Mouse (Mus musculus) testis, adult 2 months (tissue): ENCODE measurements at regions not wholly inside any gene's neighbourhood (a gene's known extent, or its start where the extent isn't known, plus 50 kb on each side); places are given as distances from the start of the nearest gene placed in this dataset.

Experiments used
- H3K27ac ChIP-seq: fragments of 200-500 bp; 2 replicates; pipeline ENCODE4 v1.5.1; 2012; ENCODE audit warnings: low read depth, low read length; ENCODE audit not compliant: control insufficient read depth, insufficient read depth
- H3K27me3 ChIP-seq: fragments of 200-500 bp; 2 replicates; pipeline ENCODE4 v1.6.1; 2012; ENCODE audit warnings: mild to moderate bottlenecking, low read length, moderate library complexity; ENCODE audit not compliant: control insufficient read depth, insufficient read depth
- H3K36me3 ChIP-seq: fragments of 200-500 bp; 2 replicates; pipeline ENCODE4 v1.6.1; 2012; ENCODE audit warnings: mild to moderate bottlenecking, low read length; ENCODE audit not compliant: control insufficient read depth, insufficient read depth
- H3K4me1 ChIP-seq: fragments of 200-500 bp; 2 replicates; pipeline ENCODE4 v1.6.1; 2012; ENCODE audit warnings: low read length; ENCODE audit not compliant: control insufficient read depth, insufficient read depth
- H3K4me3 ChIP-seq: fragments of 200-500 bp; 2 replicates; pipeline ENCODE4 v1.5.1; 2012; ENCODE audit warnings: low read depth, mild to moderate bottlenecking, low read length, moderate library complexity, mixed read lengths; ENCODE audit not compliant: control insufficient read depth
- CTCF ChIP-seq: fragments of 200-500 bp; IDR thresholded peaks from 2 replicates; pipeline ENCODE4 v1.5.1; 2012; ENCODE audit warnings: low read depth, mild to moderate bottlenecking, inconsistent platforms, low read length, moderate library complexity; ENCODE audit not compliant: control insufficient read depth, insufficient read depth, insufficient replicate concordance
- POLR2A ChIP-seq: fragments of 200-500 bp; IDR thresholded peaks from 2 replicates; pipeline ENCODE4 v1.6.1; 2012; ENCODE audit warnings: low read depth, mild to moderate bottlenecking, inconsistent platforms, low read length, moderate library complexity; ENCODE audit not compliant: control insufficient read depth

- TF ChIP-seq CTCF (no peak), POLR2A (no peak)
- Histone ChIP-seq H3K36me3 (no peaks in the 10 kb centered on the region), H3K27me3 (no peaks in the 10 kb centered on the region), H3K4me3 (peak overlapping the region; percentile 30), H3K4me1 (peaks cover 10% of the 10 kb centered on the region), H3K27ac (peak overlapping the region; percentile 47)
These were observed 147.1 kb downstream of the Zfp36l1 start for GRCm38 (mm10) chr12:79965471-79966288.

DNA sequence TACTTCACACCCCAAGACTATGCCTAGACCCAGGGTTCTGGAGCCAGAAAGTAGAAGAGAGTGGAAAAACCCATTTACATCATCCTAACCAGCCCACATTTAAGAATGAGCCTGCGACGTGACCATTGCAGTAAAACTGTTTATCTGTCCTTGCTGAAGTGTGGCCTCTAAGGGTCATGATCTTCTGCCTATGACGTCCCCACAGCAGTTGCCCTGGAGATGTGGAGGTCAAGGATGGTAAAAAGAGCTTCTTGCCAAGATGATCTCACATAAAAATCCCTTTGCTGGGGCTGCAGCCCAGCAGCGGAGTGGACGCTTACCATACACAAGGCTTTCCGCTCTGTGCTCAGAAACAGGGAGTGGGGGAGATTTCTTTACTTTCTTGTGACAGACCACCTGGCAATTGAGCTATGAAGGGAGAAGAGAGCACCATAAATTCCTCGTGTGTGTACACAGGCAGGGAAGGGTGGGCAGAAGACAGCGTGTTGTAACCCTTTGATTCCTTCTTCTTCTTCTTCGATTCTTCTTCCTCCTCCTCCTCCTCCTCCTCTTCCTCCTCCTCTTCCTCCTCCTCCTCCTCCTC lies 149.3 kb downstream of the Zfp36l1 start:
- no peaks in the 10 kb centered on the region for H3K27me3 ChIP-seq
- H3K4me3 ChIP-seq, result no peak overlapping the region
- peaks cover 8% of the 10 kb centered on the region for H3K4me1 ChIP-seq
- H3K36me3 ChIP-seq, result no peaks in the 10 kb centered on the region
- no peak for TF ChIP-seq CTCF
- TF ChIP-seq POLR2A, result no peak
- peak overlapping the region; percentile 27; the same call in 1 of the 2 replicates for H3K27ac ChIP-seq

DNA sequence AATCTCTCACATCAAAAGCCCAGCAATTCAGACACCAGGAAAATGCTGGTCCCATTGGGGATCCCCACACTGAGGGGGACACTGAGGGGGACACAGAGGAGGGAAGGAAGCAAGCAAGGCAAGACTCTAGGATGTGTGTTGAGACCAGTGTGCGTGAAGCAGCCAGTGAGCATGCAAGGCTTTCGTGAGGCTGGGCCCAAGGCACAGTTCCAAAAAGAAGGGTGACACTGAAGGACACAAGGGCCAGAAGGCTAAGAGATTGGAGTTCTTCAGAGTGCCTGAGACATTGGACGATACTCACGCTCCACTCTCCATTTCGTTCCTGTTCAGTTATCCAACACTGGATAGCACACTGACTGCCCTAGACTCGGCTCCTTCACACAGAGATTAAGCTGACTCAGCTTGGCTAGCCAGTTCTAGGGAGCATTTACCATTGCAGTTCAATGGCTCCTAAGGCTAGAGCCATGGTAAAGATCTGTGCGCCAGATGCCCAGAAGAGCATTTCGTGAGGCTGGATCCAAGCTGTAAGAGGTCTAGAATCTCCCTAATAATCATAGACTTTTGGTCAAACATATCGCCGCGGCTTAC lies 150.1 kb downstream of the Zfp36l1 start:
- Histone ChIP-seq H3K4me3 (no peak overlapping the region), H3K4me1 (peaks cover 8% of the 10 kb centered on the region), H3K27me3 (no peaks in the 10 kb centered on the region), H3K36me3 (no peaks in the 10 kb centered on the region), H3K27ac (no peak overlapping the region)
- no peak for TF ChIP-seq POLR2A

- no peak for TF ChIP-seq POLR2A
- no peak for TF ChIP-seq CTCF
- Histone ChIP-seq H3K4me3 (no peak overlapping the region), H3K36me3 (no peaks in the 10 kb centered on the region), H3K4me1 (peaks cover 8% of the 10 kb centered on the region), H3K27ac (no peak overlapping the region), H3K27me3 (no peaks in the 10 kb centered on the region)
These were observed 150.9 kb downstream of the Zfp36l1 start for GRCm38 (mm10) chr12:79961881-79962280.

GRCm38 (mm10) chr12:79961076-79961475 lies 151.7 kb downstream of the Zfp36l1 start:
- Histone ChIP-seq H3K4me3 (no peak overlapping the region), H3K27me3 (no peaks in the 10 kb centered on the region), H3K36me3 (no peaks in the 10 kb centered on the region), H3K4me1 (peaks cover 5% of the 10 kb centered on the region), H3K27ac (no peak overlapping the region)
- TF ChIP-seq POLR2A, result no peak
- no peak for TF ChIP-seq CTCF

- Histone ChIP-seq H3K4me3 (no peak overlapping the region), H3K27me3 (no peaks in the 10 kb centered on the region), H3K4me1 (peaks cover 2% of the 10 kb centered on the region; the same call in 1 of the 2 replicates), H3K36me3 (no peaks in the 10 kb centered on the region), H3K27ac (no peak overlapping the region)
- no peak for TF ChIP-seq CTCF
- no peak for TF ChIP-seq POLR2A
These were observed 152.4 kb downstream of the Zfp36l1 start for GRCm38 (mm10) chr12:79960446-79960845.

DNA sequence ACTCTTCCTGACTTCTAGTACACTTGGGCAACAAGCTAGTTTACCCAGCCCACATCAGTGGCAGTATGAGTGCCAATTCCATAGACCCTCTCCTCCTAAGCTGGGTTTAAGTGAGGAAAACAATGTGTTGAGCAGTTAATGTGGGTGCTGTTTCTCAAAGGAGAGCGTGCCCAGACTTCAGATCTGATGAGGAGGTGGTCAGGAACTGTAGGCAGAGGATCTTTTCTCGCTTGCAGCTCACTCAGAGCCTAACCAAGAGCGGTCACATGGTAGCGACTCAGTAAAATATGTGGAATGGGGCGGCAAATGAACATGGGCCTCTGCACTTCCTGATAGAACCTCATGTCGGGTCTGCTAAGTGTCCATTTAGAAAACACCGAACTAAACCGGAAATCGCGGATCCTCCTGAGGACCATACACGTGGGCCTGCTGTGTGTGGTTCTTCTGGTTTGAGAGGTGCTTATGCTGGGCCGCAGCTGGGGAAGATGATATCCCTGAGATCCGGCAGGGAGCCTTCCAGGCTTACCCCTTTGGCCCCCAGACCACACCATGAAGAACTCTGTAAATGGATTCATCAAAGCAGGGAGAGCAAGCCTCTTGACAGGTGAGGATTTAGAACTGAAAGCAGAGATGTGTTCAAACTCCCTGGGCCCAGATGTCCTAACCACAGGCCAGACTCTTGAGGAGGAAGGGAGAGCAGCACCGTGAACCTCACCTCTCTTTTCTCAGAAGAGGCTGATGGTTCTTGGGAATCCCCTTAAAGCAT lies 153.1 kb downstream of the Zfp36l1 start:
- H3K27ac ChIP-seq, result no peak overlapping the region
- TF ChIP-seq POLR2A (no peak), CTCF (no peak)

More for the DNA sequence above, 153.1 kb downstream of the Zfp36l1 start:
- H3K4me3 ChIP-seq, result no peak overlapping the region
- no peaks in the 10 kb centered on the region for H3K36me3 ChIP-seq
- no peaks in the 10 kb centered on the region for H3K27me3 ChIP-seq
- H3K4me1 ChIP-seq, result no peaks in the 10 kb centered on the region
